Mouse (Mus musculus) ES-E14 (cell line): Measurements from ENCODE around the gene Isca2. TPM values are rescaled to one million over a fixed set of nuclear protein-coding genes. Genes with fewer than 3 reads are reported as not detected.

Experiments used
- DNase-seq: peaks from one replicate; pipeline ENCODE4 v3.0.0-alpha.2; 2013; ENCODE audit warnings: low read depth, low spot score
- H3K27ac ChIP-seq: 2 replicates; pipeline ENCODE4 v1.5.1; 2012; ENCODE audit warnings: low read depth, mild to moderate bottlenecking, low read length, moderate library complexity, mixed read lengths; ENCODE audit not compliant: poor library complexity, insufficient read depth, severe bottlenecking
- H3K36me3 ChIP-seq: 2 replicates; pipeline ENCODE4 v1.6.1; 2012; ENCODE audit warnings: mild to moderate bottlenecking, low read length, moderate library complexity, mixed read lengths; ENCODE audit not compliant: control insufficient read depth, poor library complexity, insufficient read depth, severe bottlenecking
- H3K4me1 ChIP-seq, 2 experiments: fragments of 150-350 bp in 1 of 2; sonication (generic) in 1 of 2; 2 replicates each; pipeline ENCODE4 v1.6.1; 2012; ENCODE audit warnings: low read length in 2 of 2, mild to moderate bottlenecking in 1 of 2, mixed read lengths in 1 of 2; ENCODE audit not compliant: control insufficient read depth in 2 of 2, insufficient read depth in 2 of 2, poor library complexity in 1 of 2
- H3K4me3 ChIP-seq, 2 experiments: fragments of 150-350 bp in 1 of 2; sonication (generic) in 1 of 2; 2 replicates each; pipeline ENCODE4 v1.5.1; 2012; ENCODE audit warnings: low read length in 2 of 2, low read depth in 1 of 2, mild to moderate bottlenecking in 1 of 2, mixed read lengths in 1 of 2; ENCODE audit not compliant: insufficient read depth in 1 of 2, poor library complexity in 1 of 2, severe bottlenecking in 1 of 2
- H3K9ac ChIP-seq: 2 replicates; pipeline ENCODE4 v1.6.1; 2012; ENCODE audit warnings: low read depth, mild to moderate bottlenecking, low read length, mixed read lengths; ENCODE audit not compliant: poor library complexity, insufficient read depth, severe bottlenecking
- H3K9me3 ChIP-seq: fragments of 150-350 bp; sonication (generic); 2 replicates; pipeline ENCODE4 v1.6.1; 2012; ENCODE audit warnings: low read depth, mild to moderate bottlenecking, low read length; ENCODE audit not compliant: control insufficient read depth, insufficient read depth
- CHD2 ChIP-seq: IDR thresholded peaks from 2 replicates; pipeline ENCODE4 v1.6.1; 2014; ENCODE audit warnings: mild to moderate bottlenecking, low read depth, low read length, inconsistent platforms
- HCFC1 ChIP-seq: IDR thresholded peaks from 2 replicates; pipeline ENCODE4 v1.6.1; 2012; ENCODE audit warnings: low read length, inconsistent platforms, borderline replicate concordance; ENCODE audit not compliant: insufficient read depth
- MAFK ChIP-seq: IDR thresholded peaks from 2 replicates; pipeline ENCODE4 v1.6.1; 2014; ENCODE audit warnings: mild to moderate bottlenecking, low read depth, low read length, inconsistent platforms; ENCODE audit not compliant: insufficient read depth
- ZC3H11A ChIP-seq: IDR thresholded peaks from 2 replicates; pipeline ENCODE4 v1.6.1; 2012; ENCODE audit warnings: low read depth, mild to moderate bottlenecking, inconsistent platforms, low read length, borderline replicate concordance
- ZNF384 ChIP-seq: IDR thresholded peaks from 2 replicates; pipeline ENCODE4 v1.6.1; 2012; ENCODE audit warnings: low read depth, low read length, inconsistent platforms
- in situ Hi-C, 2 experiments: fragments of 600-800 bp; cut with MboI; formaldehyde crosslinking; loops; one replicate each; pipeline ENCODE4 v1.15.1; 2025; ENCODE audit warnings: low sequenced_read_pairs in 2 of 2, inconsistent platforms in 1 of 2; ENCODE audit not compliant: unreplicated experiment in 2 of 2
- total RNA-seq: library from RNA; depleted of rRNA; stranded (reverse); fragments of 300-350 nt; gene quantifications from 2 replicates; pipeline ENCODE4 v1.2.3, GENCODE M21; 2012

Gene Isca2
- total RNA-seq, 1 experiment: 36.5 TPM

DNA sequence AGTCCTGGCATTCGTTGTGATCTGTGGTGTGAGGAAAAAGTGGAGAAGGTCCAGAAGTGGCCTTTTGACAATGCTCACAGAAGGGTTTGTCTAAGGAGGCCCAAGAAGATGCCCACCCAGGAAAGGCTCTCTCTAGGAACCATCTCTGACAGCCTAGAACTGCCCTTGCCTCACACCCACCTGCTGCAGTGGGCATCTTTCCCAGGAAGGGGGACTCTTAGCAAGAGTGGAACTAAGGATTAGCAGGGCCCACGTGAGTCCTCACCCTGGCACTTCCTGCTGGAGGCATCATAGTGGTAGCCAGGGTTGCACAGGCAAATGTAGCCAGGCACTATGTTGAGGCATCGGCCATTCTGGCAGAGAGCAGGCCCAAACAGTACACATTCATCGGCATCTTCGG lies 13.0 kb downstream of the Isca2 start:
- no peak for TF ChIP-seq HCFC1
- no peak for TF ChIP-seq ZC3H11A
- no peak for TF ChIP-seq CHD2
- no peak for TF ChIP-seq MAFK
- TF ChIP-seq ZNF384: no peak
- peaks cover 0 to 12% of the 10 kb centered on the region in 2 experiments; a peak in 2 of 4 replicates for H3K4me1 ChIP-seq
- in situ Hi-C loops: no loop called here

DNA sequence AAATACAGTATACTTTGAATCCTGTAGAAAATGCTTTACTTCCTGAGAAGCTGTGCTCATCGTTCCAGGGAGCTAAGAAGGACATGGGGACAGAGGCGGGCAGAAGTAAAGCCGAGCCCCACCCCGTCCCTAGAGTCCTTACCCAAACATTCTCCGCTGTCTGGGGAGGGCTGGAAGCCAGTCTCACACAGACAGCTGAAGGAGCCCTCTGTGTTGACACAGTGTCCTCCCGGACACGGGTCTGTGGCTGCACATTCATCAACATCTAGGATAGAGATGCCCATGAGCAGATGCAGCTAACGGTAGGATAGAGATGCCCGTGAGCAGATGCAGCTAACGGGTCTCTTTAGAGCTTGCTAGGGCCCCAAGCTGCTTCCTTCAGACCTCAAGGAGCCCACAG lies 17.8 kb downstream of the Isca2 start:
- in situ Hi-C loops: no loop called here
- Histone ChIP-seq H3K36me3 (no peaks in the 10 kb centered on the region), H3K4me3 (no peak overlapping the region), H3K27ac (no peak overlapping the region), H3K9me3 (no peaks in the 10 kb centered on the region), H3K9ac (no peak overlapping the region), H3K4me1 (peaks cover 0 to 5% of the 10 kb centered on the region in 2 experiments; a peak in 1 of 4 replicates)
- no peak for DNase-seq
- TF ChIP-seq ZC3H11A (no peak), HCFC1 (no peak), ZNF384 (no peak), CHD2 (no peak), MAFK (no peak)

More for the DNA sequence above, 13.0 kb downstream of the Isca2 start:
- Histone ChIP-seq H3K4me3 (no peak overlapping the region), H3K9me3 (no peaks in the 10 kb centered on the region), H3K36me3 (no peaks in the 10 kb centered on the region), H3K9ac (no peak overlapping the region), H3K27ac (no peak overlapping the region)
- DNase-seq: no peak

DNA sequence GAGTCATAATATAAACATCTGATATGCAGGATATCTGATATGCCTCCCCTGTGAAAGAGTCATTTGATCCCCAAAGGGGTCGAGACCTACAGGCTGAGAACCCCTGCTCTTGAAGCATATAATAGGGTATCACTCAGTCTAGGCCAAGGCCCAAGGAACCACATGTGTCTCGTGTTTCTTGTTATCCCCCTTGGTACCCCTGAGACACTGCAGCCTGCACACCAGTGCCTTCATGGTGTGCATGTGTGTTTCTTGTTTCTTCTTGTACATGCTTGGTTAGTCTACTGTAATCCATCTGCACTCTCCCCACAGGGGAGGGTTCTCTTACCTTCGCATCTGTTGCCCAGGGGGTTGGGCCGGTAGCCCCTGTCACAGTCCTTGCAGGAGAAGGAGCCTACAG lies 19.6 kb downstream of the Isca2 start:
- in situ Hi-C loops: no loop called here
- no peak for DNase-seq
- TF ChIP-seq MAFK (no peak), HCFC1 (no peak), ZC3H11A (no peak), ZNF384 (no peak), CHD2 (no peak)
- Histone ChIP-seq H3K4me1 (no peaks in the 10 kb centered on the region), H3K9ac (no peak overlapping the region), H3K27ac (no peak overlapping the region), H3K9me3 (no peaks in the 10 kb centered on the region), H3K4me3 (no peak overlapping the region), H3K36me3 (no peaks in the 10 kb centered on the region)

DNA sequence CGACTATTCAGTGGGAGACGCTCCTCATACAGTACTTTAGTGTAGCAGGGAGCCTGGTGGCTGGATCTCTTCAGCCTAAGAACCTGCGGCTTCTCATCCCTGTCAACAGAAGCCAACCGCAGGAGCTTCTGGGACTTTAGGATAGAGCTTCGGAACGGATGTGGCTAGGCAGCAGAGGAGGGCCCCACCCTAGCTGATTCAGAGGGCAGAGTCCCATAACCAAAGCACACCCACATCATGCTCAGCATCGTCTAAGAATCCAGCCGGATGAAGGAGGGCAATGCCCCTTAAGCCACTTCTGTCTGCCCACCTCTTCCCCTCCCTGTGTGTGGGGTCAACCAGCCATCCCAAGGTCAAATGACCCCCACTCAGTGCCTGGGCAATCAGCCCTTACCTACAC lies 21.6 kb downstream of the Isca2 start:
- H3K36me3 ChIP-seq: no peaks in the 10 kb centered on the region
- H3K9ac ChIP-seq: no peak overlapping the region
- TF ChIP-seq ZC3H11A (no peak), MAFK (no peak), CHD2 (no peak), ZNF384 (no peak), HCFC1 (no peak)
- in situ Hi-C loops: no loop called here
- no peak overlapping the region for H3K27ac ChIP-seq
- no peaks in the 10 kb centered on the region for H3K9me3 ChIP-seq
- H3K4me1 ChIP-seq: no peaks in the 10 kb centered on the region
- no peak for DNase-seq
- no peak overlapping the region for H3K4me3 ChIP-seq

DNA sequence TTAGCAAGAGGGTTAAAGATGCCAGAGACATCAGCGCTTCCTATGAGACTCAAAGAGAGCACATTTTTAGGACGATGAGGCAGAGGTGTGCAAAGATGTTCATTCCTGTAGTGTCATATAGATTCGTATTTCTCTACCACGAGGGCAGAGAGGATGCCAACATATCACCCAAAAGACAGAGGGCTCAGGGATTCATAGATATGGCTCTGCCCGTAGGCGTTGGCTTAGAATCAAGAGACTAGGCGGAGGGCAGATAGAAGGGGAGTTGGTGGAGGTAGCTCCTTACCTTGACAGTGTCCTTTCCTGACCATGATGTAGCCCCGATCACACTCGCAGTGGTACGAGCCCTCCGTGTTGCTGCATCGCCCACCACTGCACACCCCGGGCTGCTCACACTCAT lies 26.0 kb downstream of the Isca2 start:
- Histone ChIP-seq H3K9me3 (no peaks in the 10 kb centered on the region), H3K36me3 (no peaks in the 10 kb centered on the region), H3K27ac (no peak overlapping the region), H3K4me1 (no peaks in the 10 kb centered on the region), H3K9ac (no peak overlapping the region), H3K4me3 (no peak overlapping the region)
- TF ChIP-seq CHD2 (no peak), MAFK (no peak)
- in situ Hi-C loops: no loop called here
- DNase-seq: no peak
